Mouse (Mus musculus): ENCODE data around the gene Lamc2. TPM values are rescaled to one million over a fixed set of nuclear protein-coding genes. Genes with fewer than 3 reads are reported as not detected.

The Lamc2 gene
- 10.0 and 10.4 TPM in 2 replicates for polyA plus RNA-seq (2015; fragmentation: Nextera tagmentation; extraction: Ambion mirVana)

DNA sequence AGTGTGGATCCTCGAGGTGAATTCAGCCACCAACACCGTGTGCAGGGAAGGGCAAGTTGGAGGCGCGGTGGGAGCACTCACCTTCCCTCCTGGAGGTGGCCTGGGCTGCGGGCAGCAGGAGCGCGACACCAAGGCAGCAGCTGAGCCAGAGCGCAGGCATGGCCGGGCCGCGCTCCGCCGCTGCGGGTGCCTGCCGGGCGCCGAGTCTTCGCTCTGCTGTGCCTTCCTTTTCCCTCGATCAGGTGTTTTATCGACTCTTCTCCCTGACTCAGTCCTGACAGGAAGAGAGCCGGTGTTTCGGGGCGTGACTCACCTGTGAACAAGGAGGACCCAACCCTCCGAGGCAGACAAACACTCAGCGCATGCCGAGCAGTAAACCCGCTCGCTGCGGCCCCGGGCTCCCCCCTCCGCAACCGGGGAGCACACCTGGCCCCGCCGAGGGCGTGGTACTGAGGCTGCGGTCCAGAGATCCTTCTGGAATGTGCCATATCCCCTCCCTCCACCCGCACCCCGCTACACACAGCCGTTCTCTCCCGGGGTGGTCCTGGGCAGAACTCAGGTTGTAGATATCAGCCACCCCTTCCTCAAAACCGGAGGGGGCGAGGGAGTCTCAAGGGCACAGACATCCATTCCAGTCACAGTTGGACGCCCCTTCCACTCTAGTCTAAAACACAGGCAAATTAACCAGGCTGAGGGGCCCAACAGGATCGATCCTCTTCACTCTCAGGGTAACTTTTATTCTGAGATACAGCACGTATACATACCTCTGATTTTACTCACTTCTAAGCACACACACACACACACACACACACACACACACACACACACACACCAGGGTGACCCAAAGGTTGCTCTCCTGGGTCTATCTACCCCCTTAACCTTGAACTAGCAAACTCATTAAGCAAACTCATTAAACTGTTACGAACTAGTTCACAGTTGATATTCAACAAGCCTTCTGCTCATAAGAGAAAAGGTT lies at the start of gene Lamc2:
TSS of gene Lamc2 (minus strand) at position 620 of the 976 bp plus-strand sequence.
- H3K27ac ChIP-seq (replicated peaks): no peak within 1 kb of the TSS
- WGBS: 7% methylated on average over 38 of the region's 46 CpGs
- ATAC-seq (ENCODE audit: extremely low read depth, insufficient number of reproducible peaks, low FRiP score, low TSS enrichment): peak; percentile 59; the same call in 1 of the 2 replicates

GRCm38 (mm10) chr1:153235576-153235975 lies 49.3 kb upstream of the Lamc2 start:
- H3K27ac ChIP-seq (replicated peaks): peak overlapping the region; percentile 24; the same call in 1 of the 2 replicates
- no peak for ATAC-seq (ENCODE audit: extremely low read depth, insufficient number of reproducible peaks, low FRiP score, low TSS enrichment)
- H3K9ac ChIP-seq: no peak overlapping the region
- H3K4me1 ChIP-seq: no peaks in the 10 kb centered on the region
- WGBS: 62% methylated on average over 4 of the region's 4 CpGs
- no peak overlapping the region for H3K4me2 ChIP-seq
- no peak overlapping the region for H3K4me3 ChIP-seq
- peaks cover 88% of the 10 kb centered on the region for H3K36me3 ChIP-seq
- no peaks in the 10 kb centered on the region for H3K9me3 ChIP-seq
- H3K27me3 ChIP-seq (replicated peaks): no peaks in the 10 kb centered on the region

More for the DNA sequence above, at the start of gene Lamc2:
- peak within 1 kb of the TSS; percentile 59 for H3K4me3 ChIP-seq
- H3K4me1 ChIP-seq: peaks cover 34% of the 10 kb centered on the region
- peak within 1 kb of the TSS; percentile 87 for H3K4me2 ChIP-seq
- H3K9me3 ChIP-seq: no peaks in the 10 kb centered on the region
- H3K9ac ChIP-seq: peak within 1 kb of the TSS; percentile 85
- H3K27me3 ChIP-seq (replicated peaks): peaks cover 12% of the 10 kb centered on the region; the same call in 1 of the 2 replicates
- H3K36me3 ChIP-seq: no peaks in the 10 kb centered on the region

- Histone ChIP-seq H3K4me1 (no peaks in the 10 kb centered on the region), H3K4me3 (no peak overlapping the region), H3K27ac (replicated peaks) (no peak overlapping the region), H3K9me3 (no peaks in the 10 kb centered on the region), H3K27me3 (replicated peaks) (no peaks in the 10 kb centered on the region), H3K9ac (no peak overlapping the region), H3K36me3 (peaks cover 97% of the 10 kb centered on the region), H3K4me2 (no peak overlapping the region)
- no peak for ATAC-seq (ENCODE audit: extremely low read depth, insufficient number of reproducible peaks, low FRiP score, low TSS enrichment)
- 80% methylated on average over 9 of the region's 9 CpGs for WGBS
Measured at GRCm38 (mm10) chr1:153231681-153232080, 45.4 kb upstream of the Lamc2 start.

- no peak overlapping the region for H3K4me2 ChIP-seq
- H3K9ac ChIP-seq: no peak overlapping the region
- peaks cover 99% of the 10 kb centered on the region for H3K36me3 ChIP-seq
- 62% methylated on average over 4 of the region's 4 CpGs for WGBS
- no peaks in the 10 kb centered on the region; the same call in 1 of the 2 replicates for H3K4me1 ChIP-seq
- no peaks in the 10 kb centered on the region for H3K9me3 ChIP-seq
- H3K4me3 ChIP-seq: no peak overlapping the region
- H3K27me3 ChIP-seq (replicated peaks): no peaks in the 10 kb centered on the region
- H3K27ac ChIP-seq (replicated peaks): no peak overlapping the region
- no peak for ATAC-seq (ENCODE audit: extremely low read depth, insufficient number of reproducible peaks, low FRiP score, low TSS enrichment)
Measured at GRCm38 (mm10) chr1:153227916-153228315, 41.7 kb upstream of the Lamc2 start.

GRCm38 (mm10) chr1:153227096-153227495 lies 40.8 kb upstream of the Lamc2 start:
- H3K9ac ChIP-seq: no peak overlapping the region
- H3K27ac ChIP-seq (replicated peaks): no peak overlapping the region
- H3K27me3 ChIP-seq (replicated peaks): no peaks in the 10 kb centered on the region
- H3K9me3 ChIP-seq: no peaks in the 10 kb centered on the region
- H3K4me1 ChIP-seq: no peaks in the 10 kb centered on the region; the same call in 1 of the 2 replicates
- no peak overlapping the region for H3K4me3 ChIP-seq
- peaks cover 99% of the 10 kb centered on the region for H3K36me3 ChIP-seq
- no peak overlapping the region for H3K4me2 ChIP-seq
- no peak for ATAC-seq (ENCODE audit: extremely low read depth, insufficient number of reproducible peaks, low FRiP score, low TSS enrichment)
- WGBS: 79% methylated on average over 8 of the region's 8 CpGs

- Histone ChIP-seq H3K4me2 (no peak overlapping the region), H3K4me3 (no peak overlapping the region), H3K36me3 (peaks cover 99% of the 10 kb centered on the region), H3K9ac (no peak overlapping the region), H3K27ac (replicated peaks) (0 out of 2 replicates have a peak overlapping the region, but pooled peaks have one; percentile 33), H3K4me1 (no peaks in the 10 kb centered on the region; the same call in 1 of the 2 replicates), H3K27me3 (replicated peaks) (no peaks in the 10 kb centered on the region), H3K9me3 (no peaks in the 10 kb centered on the region)
- ATAC-seq (ENCODE audit: extremely low read depth, insufficient number of reproducible peaks, low FRiP score, low TSS enrichment): no peak
- WGBS: 86% methylated on average over 21 of the region's 21 CpGs
Measured at GRCm38 (mm10) chr1:153225786-153226725, 39.8 kb upstream of the Lamc2 start.

- Histone ChIP-seq H3K9ac (no peak overlapping the region), H3K36me3 (peaks cover 99% of the 10 kb centered on the region), H3K4me1 (no peaks in the 10 kb centered on the region; the same call in 1 of the 2 replicates), H3K4me2 (no peak overlapping the region), H3K27me3 (replicated peaks) (no peaks in the 10 kb centered on the region), H3K27ac (replicated peaks) (peak overlapping the region; percentile 65), H3K4me3 (no peak overlapping the region), H3K9me3 (no peaks in the 10 kb centered on the region)
- WGBS: 59% methylated on average over 5 of the region's 5 CpGs
- no peak for ATAC-seq (ENCODE audit: extremely low read depth, insufficient number of reproducible peaks, low FRiP score, low TSS enrichment)
Measured at GRCm38 (mm10) chr1:153224331-153224730, 38.1 kb upstream of the Lamc2 start.

DNA sequence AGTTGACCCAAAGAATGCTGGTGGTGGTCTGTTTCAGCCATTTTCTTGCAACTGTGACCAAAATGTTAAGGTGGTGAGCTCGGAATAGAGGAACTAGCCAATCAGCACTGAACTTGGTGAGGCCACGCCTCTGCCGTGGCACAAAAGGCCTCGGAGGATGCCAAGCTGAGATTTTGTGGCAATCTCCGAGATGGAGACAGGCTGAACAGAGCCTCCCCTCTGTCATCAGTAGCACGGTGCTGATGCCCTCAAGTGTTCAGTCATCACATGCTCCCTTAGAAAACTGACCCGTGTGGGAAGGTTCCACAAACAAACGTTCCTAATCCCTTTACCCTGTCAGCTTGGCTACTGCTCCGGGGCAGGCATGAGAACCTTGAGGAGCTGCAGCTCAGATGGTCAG lies 33.1 kb upstream of the Lamc2 start:
- ATAC-seq (ENCODE audit: extremely low read depth, insufficient number of reproducible peaks, low FRiP score, low TSS enrichment): no peak
- Histone ChIP-seq H3K9ac (no peak overlapping the region), H3K9me3 (no peaks in the 10 kb centered on the region), H3K4me3 (no peak overlapping the region), H3K27ac (replicated peaks) (no peak overlapping the region), H3K4me2 (no peak overlapping the region), H3K27me3 (replicated peaks) (no peaks in the 10 kb centered on the region), H3K36me3 (peaks cover 68% of the 10 kb centered on the region), H3K4me1 (peaks cover 8% of the 10 kb centered on the region; the same call in 1 of the 2 replicates)
- 50% methylated on average over 9 of the region's 9 CpGs for WGBS

DNA sequence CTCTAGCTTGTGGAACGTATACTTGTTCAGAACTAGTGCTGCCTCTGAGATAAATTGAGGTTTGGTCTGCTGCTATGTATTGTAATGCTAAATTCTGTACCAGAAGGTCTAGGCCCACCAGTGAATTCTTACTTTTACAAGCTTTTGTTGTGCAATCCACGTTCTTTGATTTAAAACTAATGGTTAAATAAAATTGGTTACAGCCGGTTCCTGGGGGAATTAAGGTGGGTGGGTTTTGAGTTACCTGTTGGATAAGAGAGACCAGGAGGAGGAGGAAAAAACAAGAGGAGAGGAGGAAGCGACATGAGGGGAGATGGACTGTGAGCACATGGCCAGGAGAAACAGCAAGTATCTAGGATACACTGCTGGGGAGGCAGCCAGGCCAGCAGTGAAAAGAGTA lies 30.3 kb upstream of the Lamc2 start:
- WGBS: 82% methylated on average over 4 of the region's 4 CpGs
- H3K4me1 ChIP-seq: peaks cover 8% of the 10 kb centered on the region; the same call in 1 of the 2 replicates
- no peak overlapping the region for H3K4me3 ChIP-seq
- no peak overlapping the region for H3K27ac ChIP-seq (replicated peaks)
- H3K36me3 ChIP-seq: peaks cover 40% of the 10 kb centered on the region
- H3K27me3 ChIP-seq (replicated peaks): no peaks in the 10 kb centered on the region
- no peak for ATAC-seq (ENCODE audit: extremely low read depth, insufficient number of reproducible peaks, low FRiP score, low TSS enrichment)
- H3K9me3 ChIP-seq: no peaks in the 10 kb centered on the region
- H3K9ac ChIP-seq: no peak overlapping the region
- no peak overlapping the region for H3K4me2 ChIP-seq

- no peak overlapping the region for H3K4me2 ChIP-seq
- no peaks in the 10 kb centered on the region for H3K9me3 ChIP-seq
- no peaks in the 10 kb centered on the region for H3K27me3 ChIP-seq (replicated peaks)
- no peak overlapping the region for H3K4me3 ChIP-seq
- WGBS: 75% methylated on average over 5 of the region's 5 CpGs
- no peak overlapping the region for H3K9ac ChIP-seq
- H3K4me1 ChIP-seq: peaks cover 8% of the 10 kb centered on the region; the same call in 1 of the 2 replicates
- no peak for ATAC-seq (ENCODE audit: extremely low read depth, insufficient number of reproducible peaks, low FRiP score, low TSS enrichment)
- H3K27ac ChIP-seq (replicated peaks): no peak overlapping the region
- peaks cover 32% of the 10 kb centered on the region for H3K36me3 ChIP-seq
Measured at GRCm38 (mm10) chr1:153215676-153216075, 29.4 kb upstream of the Lamc2 start.

- H3K4me2 ChIP-seq: no peak overlapping the region
- no peak for ATAC-seq (ENCODE audit: extremely low read depth, insufficient number of reproducible peaks, low FRiP score, low TSS enrichment)
- H3K27me3 ChIP-seq (replicated peaks): no peaks in the 10 kb centered on the region
- H3K9ac ChIP-seq: no peak overlapping the region
- H3K4me3 ChIP-seq: no peak overlapping the region
- H3K27ac ChIP-seq (replicated peaks): no peak overlapping the region
- H3K4me1 ChIP-seq: peaks cover 5% of the 10 kb centered on the region
- H3K36me3 ChIP-seq: peaks cover 3% of the 10 kb centered on the region
- no peaks in the 10 kb centered on the region for H3K9me3 ChIP-seq
- WGBS: 25% methylated on average over 4 of the region's 4 CpGs
Measured at GRCm38 (mm10) chr1:153210992-153211391, 24.7 kb upstream of the Lamc2 start.

All from heart, embryonic 13.5 days (tissue).